17 mouse cellular contexts compared by ENCODE assay signal in the genomic region with DNA sequence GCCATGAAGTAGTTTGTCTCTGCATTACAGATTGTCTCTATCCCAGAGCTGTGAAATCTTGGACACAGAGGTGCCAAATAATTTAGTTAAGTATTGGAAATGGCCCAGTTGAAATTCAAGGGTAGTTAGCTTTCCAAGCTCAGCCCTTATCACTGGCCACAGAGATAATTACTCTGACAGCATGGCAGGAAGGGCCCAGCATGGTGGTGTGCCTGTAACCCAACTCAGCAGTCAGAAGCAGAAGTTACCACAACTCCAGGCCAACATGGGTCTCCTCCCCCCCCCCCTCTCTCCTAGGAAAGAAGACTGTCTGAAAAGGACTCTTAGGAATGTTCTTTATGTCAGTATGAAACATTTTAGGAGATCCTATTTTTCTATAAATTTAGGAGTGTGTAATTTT.
DNase-seq lines count a peak whose midpoint lies in the region; ATAC-seq lines count a peak whose summit lies in the region.
"Had no signal": no experiment of that assay in that cellular context is flagged by ENCODE, and none has a peak within 500 bp of the region (broad histone marks: within the 10 kb centered on the region; RNA-seq: fewer than 3 reads in every experiment).

No protein-coding gene starts in this region.

- H3K27me3 ChIP-seq in heart, embryonic 11.5 days (ENCODE audit: control insufficient read depth, insufficient read depth, low read length): no peaks in the 10 kb centered on the region
- H3K27me3 ChIP-seq: embryonic facial prominence, embryonic 13.5 days; forebrain, embryonic 13.5 days; heart, embryonic 13.5 days; hindbrain, embryonic 13.5 days had no signal

- H3K36me3 ChIP-seq in heart, embryonic 11.5 days (ENCODE audit: control insufficient read depth, insufficient read depth, low read length): no peaks in the 10 kb centered on the region
- H3K36me3 ChIP-seq: embryonic facial prominence, embryonic 13.5 days; heart, embryonic 13.5 days; hindbrain, embryonic 13.5 days had no signal

- no peak overlapping the region for H3K4me2 ChIP-seq in heart, embryonic 11.5 days
- H3K4me2 ChIP-seq: embryonic facial prominence, embryonic 13.5 days; heart, embryonic 13.5 days; hindbrain, embryonic 13.5 days had no signal

- H3K9me3 ChIP-seq in heart, embryonic 11.5 days (replicated peaks; ENCODE audit: control insufficient read depth, low read length): no peaks in the 10 kb centered on the region
- H3K9me3 ChIP-seq: embryonic facial prominence, embryonic 13.5 days; forebrain, embryonic 13.5 days; heart, embryonic 13.5 days; hindbrain, embryonic 13.5 days had no signal

- H3K4me3 ChIP-seq in heart, embryonic 11.5 days (ENCODE audit: low read depth, low read length): no peak overlapping the region
- H3K4me3 ChIP-seq: embryonic facial prominence, embryonic 13.5 days; forebrain, embryonic 13.5 days; heart, embryonic 13.5 days; hindbrain, embryonic 13.5 days had no signal

- no peak overlapping the region for H3K27ac ChIP-seq in heart, embryonic 11.5 days (ENCODE audit: low read depth, low read length)
- H3K27ac ChIP-seq: embryonic facial prominence, embryonic 13.5 days; forebrain, embryonic 13.5 days; heart, embryonic 13.5 days; hindbrain, embryonic 13.5 days had no signal

- peaks cover 15% of the 10 kb centered on the region for H3K4me1 ChIP-seq in heart, embryonic 11.5 days (ENCODE audit: control insufficient read depth, insufficient read depth, low read length)
- H3K4me1 ChIP-seq: embryonic facial prominence, embryonic 13.5 days; hindbrain, embryonic 13.5 days had no signal

- peak; percentile 37 for DNase-seq in heart, adult 11 months
- DNase-seq in 416B (ENCODE audit: low read depth): peak; percentile 30
- DNase-seq in kidney, adult 9 months: no peak
- DNase-seq in frontal cortex, postnatal 25 days (ENCODE audit: low spot score in 2 of 2): no peak
- DNase-seq: adrenal gland, adult 8-10 months; adrenal gland, postnatal 36 days; cerebellum, adult 2 months; gastrocnemius, postnatal 10 days; heart, postnatal 36 days had no signal

- H3K9ac ChIP-seq in heart, embryonic 11.5 days (ENCODE audit: low read depth, low read length): no peak overlapping the region
- H3K9ac ChIP-seq: embryonic facial prominence, embryonic 13.5 days; forebrain, embryonic 13.5 days; heart, embryonic 13.5 days; hindbrain, embryonic 13.5 days had no signal

- ATAC-seq in heart, embryonic 11.5 days (replicated peaks; ENCODE audit: insufficient number of reproducible peaks, low FRiP score, low TSS enrichment): no peak
- ATAC-seq in common myeloid progenitor, adult 5-6 weeks (replicated peaks; ENCODE audit: low read depth, poor library complexity, severe bottlenecking): peak; percentile 92
- peak; percentile 82 for ATAC-seq in megakaryocyte progenitor cell, adult 5-6 weeks (replicated peaks; ENCODE audit: poor library complexity)
- ATAC-seq: intestine, embryonic 16.5 days had no signal

Comparison
In these comparisons a context has a peak if more than half of its experiments do, and no peak if none do; other contexts are left out.
1. DNase-seq: peak in heart, adult 11 months (single experiment) and 416B (single experiment); none in kidney, adult 9 months (single experiment) and frontal cortex, postnatal 25 days (0 of 2).